Mouse (Mus musculus) forebrain, embryonic 15.5 days (tissue): ENCODE measurements at regions not wholly inside any gene's neighbourhood (a gene's known extent, or its start where the extent isn't known, plus 50 kb on each side); places are given as distances from the start of the nearest gene placed in this dataset.

Source experiments
- ATAC-seq: fragments of 200-750 bp; cut with Nextera tagmentation; replicated peaks from 2 replicates; pipeline ENCODE4 v1.8.0; 2017; ENCODE audit warnings: mild to moderate bottlenecking, moderate TSS enrichment, moderate library complexity
- H3K27ac ChIP-seq: fragments of 300-500 bp; sonication (generic); replicated peaks from 2 replicates; pipeline ENCODE4 v1.5.1; 2015; ENCODE audit warnings: mild to moderate bottlenecking, inconsistent platforms
- H3K27me3 ChIP-seq: fragments of 300-500 bp; sonication (generic); 2 replicates; pipeline ENCODE4 v1.6.1; 2015; ENCODE audit warnings: inconsistent platforms
- H3K36me3 ChIP-seq: fragments of 300-500 bp; sonication (generic); 2 replicates; pipeline ENCODE4 v1.6.1; 2015; ENCODE audit warnings: mild to moderate bottlenecking, inconsistent platforms
- H3K4me1 ChIP-seq: fragments of 300-500 bp; sonication (generic); 2 replicates; pipeline ENCODE4 v1.6.1; 2015; ENCODE audit warnings: inconsistent platforms
- H3K4me2 ChIP-seq: fragments of 300-500 bp; sonication (generic); replicated peaks from 2 replicates; pipeline ENCODE4 v1.6.1; 2015; ENCODE audit warnings: mild to moderate bottlenecking, inconsistent platforms
- H3K4me3 ChIP-seq: fragments of 300-500 bp; sonication (generic); 2 replicates; pipeline ENCODE4 v1.5.1; 2015; ENCODE audit warnings: mild to moderate bottlenecking, inconsistent platforms
- H3K9ac ChIP-seq: fragments of 300-500 bp; sonication (generic); replicated peaks from 2 replicates; pipeline ENCODE4 v1.6.1; 2015; ENCODE audit warnings: mild to moderate bottlenecking, inconsistent platforms
- H3K9me3 ChIP-seq: fragments of 300-500 bp; sonication (generic); 2 replicates; pipeline ENCODE4 v1.6.1; 2016; ENCODE audit warnings: inconsistent platforms
- WGBS: fragments of 180-500 bp; shearing (Covaris S2); methylation state at CpG from one replicate; pipeline ENCODE4 v1.1.7; 2015; ENCODE audit warnings: mixed read lengths; 5-methylcytosine and 5-hydroxymethylcytosine counted together

DNA sequence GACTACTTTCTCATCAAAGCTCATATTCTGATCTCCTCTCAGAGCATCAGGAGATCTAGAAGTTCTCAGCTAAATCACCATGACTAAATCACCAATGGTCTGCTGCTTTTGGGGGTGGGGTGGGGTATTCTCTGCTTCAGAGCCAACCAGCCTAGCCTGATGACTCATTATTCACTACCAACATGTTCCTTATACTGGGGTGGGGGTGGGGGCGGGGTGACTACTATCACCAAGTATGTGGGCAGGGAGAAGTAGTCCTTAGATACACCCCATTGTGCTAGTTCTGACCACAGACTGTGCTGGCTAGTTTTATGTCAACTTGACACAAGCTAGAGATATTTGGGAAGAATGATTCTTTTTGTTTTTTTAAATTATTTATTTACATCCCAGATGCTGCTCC is 143.0 kb downstream of the Cbln1 start:
- ATAC-seq = no peak
- H3K27ac ChIP-seq = no peak overlapping the region
- 81% methylated on average over 1 of the region's 1 CpGs for WGBS
- no peaks in the 10 kb centered on the region for H3K36me3 ChIP-seq
- H3K4me2 ChIP-seq = no peak overlapping the region
- no peak overlapping the region for H3K9ac ChIP-seq
- no peak overlapping the region for H3K4me3 ChIP-seq
- H3K27me3 ChIP-seq = no peaks in the 10 kb centered on the region
- no peaks in the 10 kb centered on the region for H3K4me1 ChIP-seq
- no peaks in the 10 kb centered on the region for H3K9me3 ChIP-seq

DNA sequence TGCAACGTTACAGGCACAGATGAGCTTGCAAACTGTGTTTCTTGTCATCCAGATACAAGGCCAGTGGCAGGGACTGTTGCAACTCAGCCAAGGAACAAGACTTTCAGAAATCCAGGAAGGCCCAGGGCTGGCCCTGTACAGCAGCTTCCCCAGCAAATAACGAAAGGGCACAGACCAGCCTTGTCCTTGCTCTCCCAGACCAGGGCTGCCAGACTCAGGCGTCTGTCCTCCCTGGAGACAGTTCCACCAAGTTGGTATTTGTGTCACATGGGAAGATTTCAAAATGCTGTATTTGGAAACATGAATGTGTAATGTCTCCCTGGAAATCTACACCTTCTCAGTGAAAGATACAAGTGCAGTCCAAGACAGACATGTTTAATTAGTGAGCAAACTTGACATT is 157.8 kb downstream of the Cbln1 start:
- 72% methylated on average over 3 of the region's 3 CpGs for WGBS

DNA sequence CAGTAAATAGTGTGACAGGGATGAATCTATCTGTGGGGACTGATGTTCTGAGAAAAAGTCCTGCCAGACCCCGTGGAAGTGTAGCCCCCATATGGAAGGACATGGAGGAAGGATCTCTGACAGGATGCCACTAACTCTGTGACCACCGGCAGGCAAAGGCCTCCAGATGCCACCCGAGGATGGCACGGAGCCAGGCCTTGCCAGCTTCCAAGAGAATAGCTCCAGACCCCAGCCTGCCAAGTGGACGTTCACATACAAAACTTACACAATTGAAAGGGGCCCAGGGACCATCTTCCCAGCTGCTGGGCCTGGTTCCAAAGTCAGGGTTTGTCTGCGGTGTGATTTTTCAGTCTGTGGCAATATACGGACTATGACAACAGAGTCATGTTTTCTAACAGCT is 161.1 kb downstream of the Cbln1 start:
- no peak for ATAC-seq
- Histone ChIP-seq H3K9ac (no peak overlapping the region), H3K4me2 (no peak overlapping the region), H3K27me3 (no peaks in the 10 kb centered on the region), H3K4me1 (no peaks in the 10 kb centered on the region), H3K4me3 (no peak overlapping the region), H3K27ac (no peak overlapping the region), H3K9me3 (no peaks in the 10 kb centered on the region), H3K36me3 (no peaks in the 10 kb centered on the region)
- 46% methylated on average over 7 of the region's 7 CpGs for WGBS

More for the DNA sequence above, 157.8 kb downstream of the Cbln1 start:
- no peak overlapping the region for H3K4me3 ChIP-seq
- ATAC-seq = no peak
- H3K4me1 ChIP-seq = no peaks in the 10 kb centered on the region
- no peaks in the 10 kb centered on the region for H3K36me3 ChIP-seq
- no peak overlapping the region for H3K27ac ChIP-seq
- no peaks in the 10 kb centered on the region for H3K9me3 ChIP-seq
- no peak overlapping the region for H3K9ac ChIP-seq
- no peaks in the 10 kb centered on the region for H3K27me3 ChIP-seq
- H3K4me2 ChIP-seq = no peak overlapping the region

DNA sequence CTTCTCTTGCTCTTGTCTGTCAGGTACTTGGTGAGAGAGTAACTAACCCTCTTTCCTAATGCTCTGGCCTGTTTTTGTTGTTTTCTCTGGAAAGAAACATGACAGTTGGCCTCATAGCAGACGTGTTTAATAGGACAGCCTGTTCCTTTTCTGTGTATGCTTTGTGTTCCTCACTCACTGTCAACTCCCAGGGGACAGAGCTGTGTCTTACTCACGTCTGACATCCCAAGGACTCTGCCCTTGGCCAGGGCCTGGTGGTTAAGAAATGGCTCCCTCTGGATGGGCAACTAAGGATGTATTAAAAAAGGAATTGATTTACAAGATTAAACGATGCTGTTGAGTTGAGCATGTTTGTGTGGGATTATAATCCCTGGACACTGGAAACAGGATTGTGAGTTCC is 164.1 kb downstream of the Cbln1 start:
- ATAC-seq = no peak
- no peak overlapping the region for H3K4me3 ChIP-seq
- no peaks in the 10 kb centered on the region for H3K4me1 ChIP-seq
- H3K9ac ChIP-seq = no peak overlapping the region
- no peaks in the 10 kb centered on the region for H3K9me3 ChIP-seq
- no peak overlapping the region for H3K27ac ChIP-seq
- H3K36me3 ChIP-seq = no peaks in the 10 kb centered on the region
- no peaks in the 10 kb centered on the region for H3K27me3 ChIP-seq
- no peak overlapping the region for H3K4me2 ChIP-seq
- 73% methylated on average over 3 of the region's 3 CpGs for WGBS

DNA sequence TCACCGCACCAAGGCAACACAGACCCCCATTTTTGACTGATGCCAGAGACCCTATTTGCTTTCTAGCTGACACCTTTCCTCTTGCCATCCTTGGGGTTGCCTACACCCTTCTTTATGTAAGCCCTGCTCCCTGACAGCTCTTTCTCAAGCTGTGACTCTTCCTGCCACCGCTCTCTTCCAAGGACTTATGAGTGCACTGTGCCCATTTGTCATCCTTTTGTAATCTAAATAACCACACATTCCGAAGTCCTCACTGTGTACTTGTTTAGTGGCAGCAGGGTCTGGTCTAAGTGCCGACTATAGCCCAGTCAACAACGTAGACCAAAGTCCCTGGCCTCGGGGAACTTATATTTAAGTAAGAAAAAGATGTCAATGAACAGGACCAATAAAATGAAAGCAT is 167.4 kb downstream of the Cbln1 start:
- H3K9me3 ChIP-seq = no peaks in the 10 kb centered on the region
- H3K4me3 ChIP-seq = no peak overlapping the region
- H3K9ac ChIP-seq = no peak overlapping the region
- no peaks in the 10 kb centered on the region for H3K4me1 ChIP-seq
- no peak overlapping the region for H3K4me2 ChIP-seq
- no peak for ATAC-seq
- H3K27ac ChIP-seq = no peak overlapping the region
- 90% methylated on average over 6 of the region's 6 CpGs for WGBS
- no peaks in the 10 kb centered on the region for H3K36me3 ChIP-seq
- H3K27me3 ChIP-seq = no peaks in the 10 kb centered on the region

DNA sequence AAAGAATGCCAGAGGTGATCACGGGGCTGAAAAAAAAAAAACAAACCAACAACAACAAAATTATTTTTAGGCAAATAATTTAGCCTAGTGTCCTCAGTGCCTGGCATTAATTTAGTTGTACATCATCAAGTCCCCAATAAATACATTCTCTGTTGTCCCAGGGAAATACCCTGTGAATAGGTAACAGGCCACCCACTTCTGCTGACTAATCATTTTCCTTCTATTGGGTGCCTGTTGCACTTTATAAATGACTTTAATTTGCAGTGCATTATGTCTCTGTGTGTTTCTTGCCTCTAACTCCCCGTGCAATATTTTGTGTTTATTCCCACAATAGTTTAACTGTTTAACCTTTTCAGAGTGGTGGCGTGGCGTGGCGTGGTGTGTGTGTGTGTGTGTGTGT is 168.9 kb downstream of the Cbln1 start:
- H3K4me3 ChIP-seq = no peak overlapping the region
- H3K4me2 ChIP-seq = no peak overlapping the region
- no peaks in the 10 kb centered on the region for H3K9me3 ChIP-seq
- H3K27ac ChIP-seq = no peak overlapping the region
- WGBS = 91% methylated on average over 5 of the region's 5 CpGs
- no peaks in the 10 kb centered on the region for H3K4me1 ChIP-seq
- no peak for ATAC-seq
- H3K36me3 ChIP-seq = no peaks in the 10 kb centered on the region
- no peaks in the 10 kb centered on the region for H3K27me3 ChIP-seq
- no peak overlapping the region for H3K9ac ChIP-seq

DNA sequence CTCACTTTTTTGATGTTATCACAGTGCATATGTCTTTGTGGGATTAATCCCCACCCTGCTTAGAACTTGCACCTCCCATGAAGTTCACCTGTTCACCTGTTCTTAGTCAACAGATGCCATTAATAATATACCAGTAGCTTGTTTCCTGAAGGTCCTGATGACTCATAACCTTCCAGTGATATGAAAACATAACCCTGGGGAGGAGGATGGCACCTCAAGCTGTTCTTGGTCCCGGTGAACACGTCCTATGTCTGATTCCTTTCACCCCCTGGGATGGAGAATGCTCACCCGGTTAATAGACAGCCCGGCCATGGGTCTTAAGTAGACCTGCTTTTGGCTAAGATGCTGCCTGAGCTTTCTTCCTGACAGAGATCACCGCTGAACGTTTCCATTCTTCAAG is 174.6 kb downstream of the Cbln1 start:
- ATAC-seq = no peak
- Histone ChIP-seq H3K36me3 (no peaks in the 10 kb centered on the region), H3K27ac (no peak overlapping the region), H3K4me2 (no peak overlapping the region), H3K4me3 (no peak overlapping the region), H3K9ac (no peak overlapping the region), H3K9me3 (no peaks in the 10 kb centered on the region), H3K4me1 (no peaks in the 10 kb centered on the region), H3K27me3 (no peaks in the 10 kb centered on the region)
- 94% methylated on average over 6 of the region's 6 CpGs for WGBS

DNA sequence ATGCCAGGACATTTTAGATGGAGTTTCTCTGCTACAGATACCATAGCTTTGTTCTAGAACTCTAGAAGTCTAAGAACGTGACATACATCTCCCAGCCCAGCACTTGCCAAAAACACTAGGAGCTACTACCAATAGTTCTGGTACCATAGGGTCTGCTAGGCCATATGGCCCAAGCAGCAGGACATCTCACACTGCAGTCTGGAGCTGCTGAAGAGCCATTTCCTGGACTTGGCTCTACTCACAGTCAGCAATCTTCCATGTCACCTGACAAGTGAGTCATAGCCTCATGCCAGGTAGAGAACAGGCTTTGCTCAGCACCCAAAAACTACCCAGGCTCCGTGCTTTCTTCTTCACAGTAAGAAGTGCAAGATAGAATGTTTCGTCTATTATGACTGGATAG is 175.1 kb downstream of the Cbln1 start:
- Histone ChIP-seq H3K4me3 (no peak overlapping the region), H3K27me3 (no peaks in the 10 kb centered on the region), H3K9me3 (no peaks in the 10 kb centered on the region), H3K9ac (no peak overlapping the region), H3K27ac (no peak overlapping the region), H3K4me1 (no peaks in the 10 kb centered on the region), H3K4me2 (no peak overlapping the region), H3K36me3 (no peaks in the 10 kb centered on the region)
- WGBS = 92% methylated on average over 3 of the region's 3 CpGs
- ATAC-seq = no peak

DNA sequence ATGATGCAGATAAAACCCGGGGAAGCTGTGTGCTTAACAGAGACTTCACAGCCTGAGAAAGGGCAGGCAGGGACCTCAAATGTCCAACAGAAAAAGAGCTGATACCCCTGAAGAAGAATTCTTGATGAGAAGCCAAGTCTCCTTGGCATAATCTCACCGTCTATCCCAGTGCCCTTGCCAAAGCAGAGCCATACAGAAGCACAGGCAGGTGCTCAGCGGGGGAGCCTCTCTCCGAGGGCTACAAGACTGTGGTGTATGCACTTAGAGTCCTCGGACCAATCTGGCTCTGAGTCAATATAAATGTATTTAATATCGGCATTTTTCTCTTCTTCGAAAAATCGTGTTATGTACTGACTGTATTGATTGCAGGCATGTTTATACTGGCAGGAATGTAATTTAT is 186.3 kb downstream of the Cbln1 start:
- WGBS = 55% methylated on average over 8 of the region's 8 CpGs
- no peak overlapping the region for H3K9ac ChIP-seq
- no peaks in the 10 kb centered on the region for H3K27me3 ChIP-seq
- no peak overlapping the region for H3K4me2 ChIP-seq
- no peaks in the 10 kb centered on the region for H3K9me3 ChIP-seq
- H3K4me1 ChIP-seq = peaks cover 11% of the 10 kb centered on the region
- H3K27ac ChIP-seq = no peak overlapping the region
- no peaks in the 10 kb centered on the region for H3K36me3 ChIP-seq
- H3K4me3 ChIP-seq = no peak overlapping the region
- no peak for ATAC-seq

DNA sequence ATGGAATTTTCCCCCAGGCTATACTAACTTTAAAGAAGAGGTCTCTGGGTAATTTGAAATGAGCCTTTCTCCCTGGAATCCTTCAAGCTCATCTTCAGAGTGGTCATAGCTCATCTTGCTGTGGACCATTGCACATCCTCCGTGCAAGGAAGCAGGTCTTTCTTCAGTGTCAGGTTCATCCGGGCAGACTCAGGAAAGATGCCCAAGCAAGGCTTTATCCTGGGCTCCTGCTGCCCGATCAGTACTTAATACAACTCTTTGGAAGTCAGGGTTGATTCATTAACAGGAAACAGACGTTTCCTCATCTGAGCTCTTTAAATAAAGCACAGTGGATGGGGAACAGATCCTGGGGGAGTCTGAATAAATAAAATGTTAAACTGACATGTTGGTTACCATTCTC is 188.1 kb downstream of the Cbln1 start:
- peaks cover 11% of the 10 kb centered on the region for H3K4me1 ChIP-seq
- H3K27ac ChIP-seq = no peak overlapping the region
- ATAC-seq = no peak
- no peaks in the 10 kb centered on the region for H3K36me3 ChIP-seq
- WGBS = 80% methylated on average over 4 of the region's 4 CpGs
- no peak overlapping the region for H3K9ac ChIP-seq
- no peaks in the 10 kb centered on the region for H3K27me3 ChIP-seq
- no peak overlapping the region for H3K4me2 ChIP-seq
- H3K9me3 ChIP-seq = no peaks in the 10 kb centered on the region
- no peak overlapping the region for H3K4me3 ChIP-seq

DNA sequence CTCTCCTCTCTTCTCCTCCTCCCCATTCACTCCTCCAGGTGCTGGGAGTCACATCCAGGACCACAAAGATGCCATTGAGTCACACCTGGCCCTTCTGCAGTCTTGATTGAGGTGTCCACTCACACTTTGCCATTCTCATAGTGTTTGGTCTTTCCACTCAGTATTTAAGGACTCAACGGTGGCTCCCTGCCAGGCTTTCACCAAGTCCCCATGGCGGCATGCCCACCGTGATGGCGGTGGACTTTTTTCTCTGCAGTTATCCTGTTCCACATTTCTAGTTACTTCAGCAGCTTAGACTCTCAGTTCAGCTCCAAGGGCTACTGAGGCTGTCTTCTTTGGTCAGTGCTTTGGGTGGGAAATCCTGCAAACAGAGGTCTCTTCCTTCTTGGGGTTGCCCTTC is 189.9 kb downstream of the Cbln1 start:
- Histone ChIP-seq H3K4me3 (no peak overlapping the region), H3K4me1 (peaks cover 11% of the 10 kb centered on the region), H3K4me2 (no peak overlapping the region), H3K27ac (no peak overlapping the region), H3K27me3 (no peaks in the 10 kb centered on the region), H3K9me3 (no peaks in the 10 kb centered on the region), H3K9ac (no peak overlapping the region), H3K36me3 (no peaks in the 10 kb centered on the region)
- WGBS = 91% methylated on average over 4 of the region's 4 CpGs
- no peak for ATAC-seq

DNA sequence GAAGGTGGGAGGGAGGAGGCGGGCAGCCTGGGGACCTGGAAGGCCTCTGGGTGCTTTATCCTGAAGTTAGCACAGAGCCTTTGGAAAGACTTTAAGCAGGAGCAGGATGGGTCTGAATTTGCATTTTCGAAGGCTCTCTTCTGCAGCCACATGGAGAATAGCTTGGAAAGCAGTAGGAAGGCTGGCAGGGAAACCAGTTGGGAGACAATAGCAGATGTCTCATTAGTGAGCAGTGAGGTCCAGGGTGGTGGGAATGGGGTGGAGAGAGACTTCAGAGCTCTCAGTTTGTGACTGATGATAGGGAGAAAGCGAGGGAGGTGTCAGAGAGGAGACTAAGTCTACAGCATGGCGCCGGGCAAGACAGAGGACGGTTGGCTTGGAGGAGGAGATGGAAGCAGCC is 199.1 kb downstream of the Cbln1 start:
- WGBS = 89% methylated on average over 6 of the region's 6 CpGs

DNA sequence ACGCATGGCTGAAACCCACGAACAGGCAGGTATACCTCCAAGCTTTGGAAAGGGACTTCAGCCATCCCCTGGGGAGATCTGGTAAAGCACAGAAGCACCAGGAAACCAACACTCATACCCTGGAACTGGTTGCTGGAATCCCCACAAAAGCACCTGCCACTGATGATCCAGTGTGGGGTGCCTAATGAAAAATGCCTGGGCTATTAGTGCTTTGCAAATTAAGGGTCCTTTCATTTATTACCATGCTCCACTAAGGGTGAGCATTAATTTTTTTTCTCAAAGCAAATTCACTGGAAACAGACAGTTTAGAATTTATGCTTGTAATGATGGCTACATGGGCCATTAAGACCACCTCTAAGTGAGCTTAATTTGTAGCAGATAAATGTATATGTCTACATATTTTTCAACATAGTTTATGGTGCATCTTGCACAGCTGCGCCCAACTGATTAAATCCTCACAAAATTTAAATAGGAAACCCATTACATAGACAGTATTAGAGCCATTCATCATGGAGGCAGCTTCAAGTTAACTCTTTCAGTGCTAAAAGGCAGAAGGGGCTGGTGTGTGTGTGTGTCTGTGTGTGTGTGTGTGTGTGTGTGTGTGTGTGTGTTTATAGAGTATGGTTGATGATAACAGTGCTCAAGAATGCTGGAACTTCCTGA is 201.8 kb downstream of the Cbln1 start:
- Histone ChIP-seq H3K36me3 (no peaks in the 10 kb centered on the region), H3K9me3 (no peaks in the 10 kb centered on the region), H3K9ac (no peak overlapping the region), H3K4me2 (no peak overlapping the region), H3K4me1 (no peaks in the 10 kb centered on the region), H3K4me3 (no peak overlapping the region), H3K27me3 (no peaks in the 10 kb centered on the region), H3K27ac (no peak overlapping the region)
- WGBS = 84% methylated on average over 3 of the region's 3 CpGs
- no peak for ATAC-seq

More for the DNA sequence above, 199.1 kb downstream of the Cbln1 start:
- no peak for ATAC-seq
- Histone ChIP-seq H3K4me2 (no peak overlapping the region), H3K9ac (no peak overlapping the region), H3K27me3 (no peaks in the 10 kb centered on the region), H3K4me3 (no peak overlapping the region), H3K27ac (no peak overlapping the region), H3K36me3 (no peaks in the 10 kb centered on the region), H3K4me1 (no peaks in the 10 kb centered on the region), H3K9me3 (no peaks in the 10 kb centered on the region)
